Mouse (Mus musculus) adrenal gland, adult (tissue): ENCODE measurements around the gene Fndc3b.
"Not testable (repeated sequence)": the region's sequence is repeated elsewhere in the genome, so short reads cannot be mapped to it uniquely, and the experiment has no call there.

Source experiments
- DNase-seq, 2 experiments: peaks; one replicate each; pipeline ENCODE4 v3.0.0; 2022 to 2023; ENCODE audit warnings: low spot score in 1 of 2; ENCODE audit not compliant: inconsistent age in 2 of 2

Fndc3b gene

DNA sequence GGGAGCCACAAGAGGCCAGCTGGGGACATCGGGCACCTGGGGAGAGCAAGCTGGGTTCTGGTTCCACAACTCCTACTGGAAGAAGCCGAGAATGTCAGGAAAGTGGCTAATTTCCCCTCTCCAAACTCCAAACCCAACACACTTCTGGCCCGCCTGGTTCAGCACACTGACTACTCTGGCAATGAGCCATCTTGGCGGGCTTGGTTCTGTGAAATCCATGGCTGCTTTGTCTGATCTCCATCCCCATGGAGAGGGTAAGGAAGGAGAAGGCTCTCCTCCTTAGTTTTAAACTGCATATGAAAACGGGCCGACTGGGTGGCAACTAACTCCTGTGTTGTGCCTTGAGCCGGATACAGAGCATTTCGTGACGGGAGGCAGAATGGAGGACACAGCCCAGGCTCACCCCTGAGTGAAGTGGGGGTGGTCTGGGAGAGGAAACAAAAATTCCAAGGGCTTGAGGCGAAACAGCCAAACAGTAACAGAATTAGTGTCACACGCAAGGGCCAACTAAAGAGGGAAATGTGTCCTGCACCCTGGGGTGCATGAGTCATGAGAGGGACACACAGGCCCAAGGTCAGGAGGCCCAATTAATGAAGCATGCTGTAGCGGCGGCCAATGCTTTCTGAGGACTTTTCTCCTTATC is 280.4 kb downstream of the Fndc3b start:
- DNase-seq, result peak; percentile 84 to 91

- no peak for DNase-seq
Observed at GRCm38 (mm10) chr3:27427406-27427805, 283.7 kb downstream of the Fndc3b start.

DNA sequence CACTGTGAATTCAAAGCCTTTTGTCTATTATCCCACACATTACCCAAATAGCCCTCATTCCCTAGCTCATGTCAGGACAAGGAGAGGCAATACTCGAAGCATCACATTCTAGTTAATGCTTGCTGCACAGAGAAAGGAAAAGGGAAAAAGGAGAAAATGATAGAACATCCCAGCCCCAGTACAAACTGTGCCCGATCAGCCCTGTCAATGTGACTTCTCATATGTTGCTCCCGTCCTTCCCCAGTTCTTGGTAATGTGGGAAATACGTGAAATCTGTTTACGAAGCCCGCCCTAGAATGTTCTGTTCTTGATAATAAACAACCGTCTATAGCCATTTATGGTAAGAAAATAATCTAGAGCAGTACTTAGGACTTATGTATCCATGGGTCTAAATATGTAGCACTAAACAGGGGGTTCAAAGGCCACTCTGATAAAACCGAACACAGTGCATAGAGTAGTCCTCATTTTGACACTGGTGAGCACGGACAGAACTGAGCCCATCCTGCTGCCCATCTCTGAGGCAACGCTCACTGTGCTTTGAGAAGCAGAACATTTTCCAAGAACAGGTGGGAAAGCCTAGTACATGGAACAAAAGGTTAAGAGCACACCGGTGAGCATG is 286.9 kb downstream of the Fndc3b start:
- DNase-seq, result no peak

GRCm38 (mm10) chr3:27422521-27422920 is 288.6 kb downstream of the Fndc3b start:
- no peak for DNase-seq

- no peak for DNase-seq
Observed at GRCm38 (mm10) chr3:27421980-27422379, 289.1 kb downstream of the Fndc3b start.

DNA sequence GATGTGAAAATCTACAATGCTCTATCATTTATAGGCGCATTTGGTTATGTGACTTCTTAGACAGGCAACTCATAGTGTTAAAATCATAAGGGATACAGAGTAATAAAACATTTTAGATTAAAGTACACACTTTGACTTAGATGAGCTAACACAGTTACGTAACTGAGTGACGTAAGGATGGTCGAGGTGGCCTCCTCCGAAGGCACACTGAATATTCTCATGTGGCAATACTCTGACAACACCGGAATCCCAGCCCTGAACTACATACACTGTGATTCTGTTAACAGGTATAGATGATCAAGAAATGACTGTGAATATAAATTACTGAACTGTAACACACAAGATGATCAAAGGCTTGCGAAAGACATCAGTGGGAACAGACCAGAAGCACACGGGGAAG is 292.5 kb downstream of the Fndc3b start:
- DNase-seq, result no peak

- no peak for DNase-seq
Observed at GRCm38 (mm10) chr3:27416786-27417185, 294.3 kb downstream of the Fndc3b start.

DNA sequence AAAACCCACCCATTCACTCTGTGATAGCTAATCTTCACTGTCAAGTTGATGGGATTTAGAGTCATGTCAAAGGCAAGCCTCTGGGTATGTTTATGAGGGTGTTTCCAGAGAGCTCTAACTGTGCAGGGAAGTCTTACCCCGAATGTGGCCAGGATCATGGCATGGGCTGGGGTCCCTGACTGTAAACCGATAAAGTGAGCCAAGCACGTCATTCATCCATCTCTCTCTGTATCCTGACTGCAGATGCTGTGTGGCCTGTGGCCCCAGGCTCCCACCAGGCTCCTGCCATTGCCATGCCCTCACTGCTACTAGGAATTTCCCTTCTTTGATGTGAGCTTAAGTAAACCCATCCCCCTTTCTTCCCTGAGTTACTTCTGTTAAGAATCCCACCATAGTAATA is 297.5 kb downstream of the Fndc3b start:
- no peak for DNase-seq

DNA sequence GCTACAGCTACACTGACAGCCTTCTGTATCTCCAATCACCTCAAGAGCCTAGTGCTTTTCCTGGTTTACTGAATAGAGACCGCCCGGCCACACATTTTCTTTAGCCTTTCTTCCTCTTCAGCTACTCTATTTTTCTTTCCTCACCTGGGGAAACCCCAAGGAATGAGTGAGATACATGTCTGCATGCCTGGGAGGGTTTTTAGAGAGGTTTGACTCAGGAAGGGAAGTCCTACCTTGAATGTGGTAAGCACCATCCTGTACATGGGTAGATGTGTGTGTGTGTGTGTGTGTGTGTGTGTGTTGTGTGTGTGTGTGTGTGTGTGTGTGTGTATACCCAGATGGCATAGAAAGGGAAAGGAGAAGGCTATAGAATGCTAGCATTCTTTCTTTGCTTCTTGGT is 299.8 kb downstream of the Fndc3b start:
- no peak for DNase-seq

DNA sequence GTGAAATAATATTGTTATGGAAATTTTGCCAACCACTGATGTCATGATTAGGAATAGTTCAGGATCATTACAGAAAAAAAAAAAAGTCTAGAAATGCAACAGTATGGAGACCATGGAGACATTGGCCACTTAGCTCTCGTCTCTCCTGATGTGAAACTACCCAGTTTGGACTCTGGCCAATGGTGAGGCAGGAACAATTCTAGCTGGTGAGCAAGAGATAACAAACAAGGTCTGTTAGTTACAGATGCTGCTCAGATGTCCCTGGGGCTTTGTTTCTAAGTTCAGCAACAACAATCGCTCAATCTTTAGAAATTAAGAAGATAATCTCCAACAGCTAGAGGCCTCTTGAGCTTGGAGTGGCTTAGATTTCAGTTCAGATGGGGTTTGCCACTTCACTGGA is 302.5 kb downstream of the Fndc3b start:
- no peak for DNase-seq

DNA sequence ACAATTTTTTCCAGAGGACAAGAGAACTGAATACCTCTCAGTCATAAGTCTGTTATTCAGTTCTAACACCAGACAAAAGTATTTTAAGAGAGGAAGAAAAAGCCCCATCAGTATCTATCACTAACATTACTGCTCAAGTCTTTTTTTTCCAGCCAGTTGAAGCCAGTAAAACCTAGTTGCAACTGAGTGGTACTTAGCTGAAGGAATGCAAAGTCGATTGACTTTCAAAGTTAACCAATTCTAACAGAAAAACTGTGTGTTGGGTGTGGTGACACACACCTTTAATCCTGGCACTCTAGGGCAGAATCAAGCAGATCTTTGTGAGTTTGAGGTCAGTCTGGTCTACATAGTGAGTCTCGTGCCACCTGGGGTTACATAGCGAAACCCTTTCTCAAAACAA is 304.7 kb downstream of the Fndc3b start:
- no peak for DNase-seq

- not testable (repeated sequence) for DNase-seq
Observed at GRCm38 (mm10) chr3:27400996-27401395, 310.1 kb downstream of the Fndc3b start.

- DNase-seq, result no peak
Observed at GRCm38 (mm10) chr3:27389923-27390322, 321.2 kb downstream of the Fndc3b start.

DNA sequence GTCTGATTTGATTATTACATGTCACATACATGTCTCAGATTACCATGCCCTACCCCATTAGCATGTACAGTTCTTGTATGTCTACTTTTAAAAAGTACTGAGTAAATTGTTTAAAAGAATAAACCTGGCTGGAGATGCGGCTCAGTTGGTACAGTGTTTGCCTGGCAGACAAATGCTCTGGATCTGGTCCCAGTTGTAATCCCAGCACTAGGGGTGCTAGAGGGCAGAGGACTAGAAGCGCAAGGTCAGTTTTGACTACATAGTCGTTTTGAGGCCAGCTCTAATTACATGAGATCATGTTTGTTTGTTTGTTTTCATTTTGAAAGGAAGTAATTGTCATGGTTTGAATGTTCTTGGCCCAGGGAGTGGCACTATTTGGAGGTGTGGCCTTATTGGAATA is 326.3 kb downstream of the Fndc3b start:
- DNase-seq, result no peak

DNA sequence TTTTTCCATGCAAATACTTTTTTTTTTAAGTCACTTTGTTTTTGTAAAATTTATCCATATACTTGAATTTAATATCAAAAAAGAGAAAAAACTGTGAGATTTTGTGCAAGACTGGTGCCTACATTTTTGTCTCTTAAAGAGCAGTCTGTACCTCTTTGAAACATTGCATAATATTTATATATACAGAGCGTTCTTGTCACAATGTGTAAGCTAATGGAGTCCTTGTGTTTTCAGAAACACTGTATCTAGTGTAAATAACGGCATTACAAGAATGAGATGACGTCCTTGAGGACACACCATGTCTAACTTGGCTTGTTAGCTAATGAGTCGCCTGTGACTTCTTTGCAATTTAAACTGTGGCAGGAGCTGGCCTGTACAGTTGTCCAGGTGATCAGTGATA is 333.2 kb downstream of the Fndc3b start:
- DNase-seq, result no peak

- DNase-seq, result no peak
Observed at GRCm38 (mm10) chr3:27374396-27374795, 336.7 kb downstream of the Fndc3b start.

DNA sequence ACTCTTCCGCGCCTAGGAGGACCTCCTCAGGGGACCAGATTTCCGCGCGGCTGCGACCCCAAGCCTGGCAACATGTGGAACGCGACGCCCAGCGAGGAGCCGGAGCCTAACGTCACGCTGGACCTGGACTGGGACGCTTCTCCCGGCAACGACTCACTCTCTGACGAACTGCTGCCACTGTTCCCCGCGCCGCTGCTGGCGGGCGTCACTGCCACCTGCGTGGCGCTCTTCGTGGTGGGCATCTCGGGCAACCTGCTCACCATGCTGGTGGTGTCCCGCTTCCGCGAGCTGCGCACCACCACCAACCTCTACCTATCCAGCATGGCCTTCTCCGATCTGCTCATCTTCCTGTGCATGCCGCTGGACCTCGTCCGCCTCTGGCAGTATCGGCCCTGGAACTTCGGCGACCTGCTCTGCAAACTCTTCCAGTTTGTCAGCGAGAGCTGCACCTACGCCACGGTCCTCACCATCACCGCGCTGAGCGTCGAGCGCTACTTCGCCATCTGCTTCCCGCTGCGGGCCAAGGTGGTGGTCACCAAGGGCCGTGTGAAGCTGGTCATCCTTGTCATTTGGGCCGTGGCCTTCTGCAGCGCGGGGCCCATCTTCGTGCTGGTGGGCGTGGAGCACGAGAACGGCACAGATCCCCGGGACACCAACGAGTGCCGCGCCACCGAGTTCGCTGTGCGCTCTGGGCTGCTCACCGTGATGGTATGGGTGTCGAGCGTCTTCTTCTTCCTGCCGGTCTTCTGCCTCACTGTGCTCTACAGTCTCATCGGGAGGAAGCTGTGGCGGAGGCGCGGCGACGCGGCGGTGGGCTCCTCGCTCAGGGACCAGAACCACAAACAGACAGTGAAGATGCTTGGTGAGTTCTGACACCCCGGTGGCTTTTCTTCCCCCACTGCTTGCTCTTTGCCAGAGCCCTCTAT is 339.1 kb downstream of the Fndc3b start:
- no peak for DNase-seq

DNA sequence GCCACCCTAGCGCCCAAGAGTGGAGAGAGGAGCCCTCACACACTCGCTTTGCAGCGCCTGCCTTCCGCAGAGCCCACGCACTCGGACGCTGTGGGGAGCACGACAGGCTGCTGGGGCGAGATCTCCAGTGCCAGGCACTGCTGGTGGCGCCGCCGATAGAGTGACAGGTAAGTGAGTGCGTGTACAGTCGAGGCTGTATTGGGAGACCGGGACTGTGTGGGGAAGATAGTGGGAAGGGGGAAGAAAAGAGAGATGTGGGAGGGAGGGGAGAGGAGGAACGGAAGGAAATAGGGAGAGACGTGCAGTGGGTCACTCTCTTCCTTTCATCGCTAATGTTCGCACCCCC is 339.9 kb downstream of the Fndc3b start, which contains the start of gene Ghsr:
Gene Ghsr (plus strand): TSS at position 76 of the 346 bp plus-strand sequence.
- no peak for DNase-seq

GRCm38 (mm10) chr3:27370582-27371275 is 340.4 kb downstream of the Fndc3b start:
- DNase-seq, result no peak

GRCm38 (mm10) chr3:27370125-27370524 is 341.0 kb downstream of the Fndc3b start:
- peak in 1 of 2 experiments; percentile 50 for DNase-seq
